ENCODE assay signal across 10 mouse cellular contexts in genomic region chr9:21796259-21796658, GRCm38 (mm10). TPM values are rescaled to one million over a fixed set of nuclear protein-coding genes. Genes with fewer than 3 reads are reported as not detected.
DNase-seq lines count a peak whose midpoint lies in the region; ATAC-seq and TF ChIP-seq lines count a peak whose summit lies in the region.
"Had no signal": no experiment of that assay in that cellular context is flagged by ENCODE, and none has a peak within 500 bp of the region (broad histone marks: within the 10 kb centered on the region; RNA-seq: fewer than 3 reads in every experiment).

No protein-coding gene starts in this region.

- H3K9ac ChIP-seq in forebrain, embryonic 11.5 days (ENCODE audit: low read length), result no peak overlapping the region
- no peak overlapping the region for H3K9ac ChIP-seq in forebrain, embryonic 16.5 days (replicated peaks; ENCODE audit: low read depth, low read length)
- no peak overlapping the region for H3K9ac ChIP-seq in ES-Bruce4 (ENCODE audit: low read depth, poor library complexity, severe bottlenecking)
- H3K9ac ChIP-seq in limb, embryonic 15.5 days, result peak overlapping the region; percentile 27; the same call in 1 of the 2 replicates

- DNase-seq in forebrain, embryonic 11.5 days (ENCODE audit: low spot score), result no peak
- peak; percentile 50 for DNase-seq in heart, postnatal 4 days
- no peak for DNase-seq in frontal cortex, postnatal 25 days (ENCODE audit: low spot score in 2 of 2)
- DNase-seq in right cerebral cortex, adult 2 months (ENCODE audit: low spot score in 2 of 2), result no peak
- DNase-seq in thymus, postnatal 14 days, result no peak

- peaks cover 6% of the 10 kb centered on the region; the same call in 1 of the 2 replicates for H3K4me1 ChIP-seq in forebrain, embryonic 11.5 days (replicated peaks; ENCODE audit: control insufficient read depth, insufficient read depth, low read length)
- peaks cover 21% of the 10 kb centered on the region for H3K4me1 ChIP-seq in forebrain, embryonic 16.5 days (replicated peaks; ENCODE audit: control insufficient read depth, insufficient read depth, low read length)
- H3K4me1 ChIP-seq in ES-Bruce4 (ENCODE audit: control insufficient read depth, insufficient read depth, low read length), result peaks cover 5% of the 10 kb centered on the region
- peaks cover 51% of the 10 kb centered on the region for H3K4me1 ChIP-seq in limb, embryonic 15.5 days

- TF ChIP-seq POLR2A in ES-Bruce4 (IDR thresholded peaks at IDR 0.05; ENCODE audit: insufficient read depth, low read length), result no peak

- 65% methylated on average over 3 of the region's 3 CpGs for WGBS in forebrain, embryonic 11.5 days
- WGBS in forebrain, embryonic 16.5 days, result 68% methylated on average over 3 of the region's 3 CpGs
- WGBS in limb, embryonic 15.5 days, result 37% methylated on average over 3 of the region's 3 CpGs

- no peak overlapping the region for H3K27ac ChIP-seq in forebrain, embryonic 11.5 days (ENCODE audit: low read depth, low read length)
- H3K27ac ChIP-seq in forebrain, embryonic 16.5 days (ENCODE audit: low read length), result no peak overlapping the region
- H3K27ac ChIP-seq in ES-Bruce4 (ENCODE audit: insufficient read depth, low read length), result no peak overlapping the region
- peak overlapping the region; percentile 97 for H3K27ac ChIP-seq in limb, embryonic 15.5 days

- H3K4me2 ChIP-seq in forebrain, embryonic 11.5 days (ENCODE audit: low read depth, low read length, severe bottlenecking), result 0 out of 2 replicates have a peak overlapping the region, but pooled peaks have one; percentile 11
- no peak overlapping the region for H3K4me2 ChIP-seq in forebrain, embryonic 16.5 days (ENCODE audit: low read length)
- H3K4me2 ChIP-seq in limb, embryonic 15.5 days, result peak overlapping the region; percentile 79

- H3K27me3 ChIP-seq in forebrain, embryonic 11.5 days (ENCODE audit: control insufficient read depth, insufficient read depth, low read length), result no peaks in the 10 kb centered on the region
- H3K27me3 ChIP-seq in forebrain, embryonic 16.5 days (replicated peaks; ENCODE audit: control insufficient read depth, insufficient read depth, low read length), result no peaks in the 10 kb centered on the region
- no peaks in the 10 kb centered on the region for H3K27me3 ChIP-seq in ES-Bruce4 (ENCODE audit: control insufficient read depth, insufficient read depth, low read length, poor library complexity, severe bottlenecking)
- no peaks in the 10 kb centered on the region for H3K27me3 ChIP-seq in limb, embryonic 15.5 days

- TF ChIP-seq CTCF in ES-Bruce4 (IDR thresholded peaks at IDR 0.05; ENCODE audit: low read depth, low read length), result no peak

- no peak for ATAC-seq in forebrain, embryonic 11.5 days (replicated peaks; ENCODE audit: low FRiP score)
- no peak for ATAC-seq in forebrain, embryonic 16.5 days
- ATAC-seq in limb, embryonic 15.5 days (ENCODE audit: insufficient number of reproducible peaks, low FRiP score, low TSS enrichment, low read depth), result no peak

- H3K36me3 ChIP-seq in forebrain, embryonic 11.5 days (ENCODE audit: control insufficient read depth, insufficient read depth, low read length), result peaks cover 2% of the 10 kb centered on the region; the same call in 1 of the 2 replicates
- H3K36me3 ChIP-seq in forebrain, embryonic 16.5 days (ENCODE audit: control insufficient read depth, insufficient read depth), result no peaks in the 10 kb centered on the region
- H3K36me3 ChIP-seq in ES-Bruce4 (ENCODE audit: control insufficient read depth, insufficient read depth, low read length, poor library complexity, severe bottlenecking), result peaks cover 28% of the 10 kb centered on the region
- peaks cover 46% of the 10 kb centered on the region for H3K36me3 ChIP-seq in limb, embryonic 15.5 days

- no peaks in the 10 kb centered on the region for H3K9me3 ChIP-seq in forebrain, embryonic 11.5 days (ENCODE audit: control insufficient read depth, low read length)
- no peaks in the 10 kb centered on the region for H3K9me3 ChIP-seq in forebrain, embryonic 16.5 days (ENCODE audit: control insufficient read depth, low read length)
- no peaks in the 10 kb centered on the region for H3K9me3 ChIP-seq in ES-Bruce4 (replicated peaks; ENCODE audit: control insufficient read depth, insufficient read depth, low read length, poor library complexity, severe bottlenecking)
- H3K9me3 ChIP-seq in limb, embryonic 15.5 days, result no peaks in the 10 kb centered on the region

- no peak overlapping the region for H3K4me3 ChIP-seq in forebrain, embryonic 11.5 days (ENCODE audit: low read depth, low read length)
- H3K4me3 ChIP-seq in forebrain, embryonic 16.5 days (replicated peaks; ENCODE audit: low read length), result no peak overlapping the region
- H3K4me3 ChIP-seq in ES-Bruce4 (ENCODE audit: low read depth, low read length), result peak overlapping the region; percentile 7; the same call in 1 of the 2 replicates
- H3K4me3 ChIP-seq in limb, embryonic 15.5 days, result peak overlapping the region; percentile 85

- TF ChIP-seq EP300 in ES-Bruce4 (IDR thresholded peaks at IDR 0.05; ENCODE audit: insufficient read depth, low read depth, low read length), result no peak

RNA-seq across cellular contexts. Expression of gene Kank2, which starts 2.3 kb away (rescaled TPM):
- 5.1 and 5.9 TPM in 2 replicates for polyA plus RNA-seq in forebrain, embryonic 11.5 days (2014; fragmentation: Nextera tagmentation; extraction: Ambion mirVana)
- polyA plus RNA-seq in forebrain, embryonic 16.5 days (2015; fragmentation: Nextera tagmentation; extraction: Ambion mirVana), result 3.2 and 3.7 TPM in 2 replicates
- polyA plus RNA-seq in ES-Bruce4 (2011; ENCODE audit: insufficient read depth, insufficient read length, low read depth, missing spikeins), result 62.3 and 63.5 TPM in 2 replicates
- total RNA-seq in heart, postnatal 4 days (2021), result 10 to 100 TPM; 50.7 to 53.7 TPM
- 20.9 and 22.7 TPM in 2 replicates for polyA plus RNA-seq in limb, embryonic 15.5 days (2015; fragmentation: Nextera tagmentation; extraction: Ambion mirVana)

RNA-seq across cellular contexts. Expression of gene Spc24, which starts 36.2 kb away (rescaled TPM):
- 138 and 162 TPM in 2 replicates for polyA plus RNA-seq in forebrain, embryonic 11.5 days (2014; fragmentation: Nextera tagmentation; extraction: Ambion mirVana)
- 35.1 and 42.8 TPM in 2 replicates for polyA plus RNA-seq in forebrain, embryonic 16.5 days (2015; fragmentation: Nextera tagmentation; extraction: Ambion mirVana)
- 56.6 and 62.5 TPM in 2 replicates for polyA plus RNA-seq in ES-Bruce4 (2011; ENCODE audit: insufficient read depth, insufficient read length, low read depth, missing spikeins)
- 10 to 100 TPM; 37.2 to 38.4 TPM for total RNA-seq in heart, postnatal 4 days (2021)
- 84.3 and 89.8 TPM in 2 replicates for polyA plus RNA-seq in limb, embryonic 15.5 days (2015; fragmentation: Nextera tagmentation; extraction: Ambion mirVana)

RNA-seq across cellular contexts. Expression of gene Angptl8, which starts 39.1 kb away (rescaled TPM):
- 0.60 TPM in 1 of 2 replicates, not detected in the other for polyA plus RNA-seq in forebrain, embryonic 11.5 days (2014; fragmentation: Nextera tagmentation; extraction: Ambion mirVana)
- polyA plus RNA-seq in forebrain, embryonic 16.5 days (2015; fragmentation: Nextera tagmentation; extraction: Ambion mirVana), result 0.51 TPM in 1 of 2 replicates, not detected in the other
- not detected in 2 replicates for polyA plus RNA-seq in ES-Bruce4 (2011; ENCODE audit: insufficient read depth, insufficient read length, low read depth, missing spikeins)
- not detected for total RNA-seq in heart, postnatal 4 days (2021)
- 0.64 and 0.70 TPM in 2 replicates for polyA plus RNA-seq in limb, embryonic 15.5 days (2015; fragmentation: Nextera tagmentation; extraction: Ambion mirVana)
- total RNA-seq: CH12.LX; hematopoietic stem cell, adult 5-6 weeks had no signal

RNA-seq across cellular contexts. Expression of gene Dock6, which starts 56.2 kb away (rescaled TPM):
- polyA plus RNA-seq in forebrain, embryonic 11.5 days (2014; fragmentation: Nextera tagmentation; extraction: Ambion mirVana), result 25.5 and 27.5 TPM in 2 replicates
- 11.8 and 12.0 TPM in 2 replicates for polyA plus RNA-seq in forebrain, embryonic 16.5 days (2015; fragmentation: Nextera tagmentation; extraction: Ambion mirVana)
- polyA plus RNA-seq in ES-Bruce4 (2011; ENCODE audit: insufficient read depth, insufficient read length, low read depth, missing spikeins), result 74.9 and 80.8 TPM in 2 replicates
- 10 to 100 TPM; 61.4 to 70.0 TPM for total RNA-seq in heart, postnatal 4 days (2021)
- polyA plus RNA-seq in limb, embryonic 15.5 days (2015; fragmentation: Nextera tagmentation; extraction: Ambion mirVana), result 38.1 and 41.0 TPM in 2 replicates

Comparison
In these comparisons a context has a peak if more than half of its experiments do, and no peak if none do; other contexts are left out.
1. H3K4me3 ChIP-seq: peak in ES-Bruce4 (single experiment) and limb, embryonic 15.5 days (single experiment); none in forebrain, embryonic 11.5 days (single experiment) and forebrain, embryonic 16.5 days (single experiment).